Mouse (Mus musculus): ENCODE data around the gene Gstp1.

- TF ChIP-seq CTCF (IDR thresholded peaks at IDR 0.05; ENCODE audit: low read depth, low read length) (peak; percentile 26; the same call in 1 of the 2 replicates), POLR2A (IDR thresholded peaks at IDR 0.05; ENCODE audit: extremely low read depth, insufficient read depth, low read length) (no peak)
Measured at GRCm38 (mm10) chr19:4051016-4051415, 13.2 kb upstream of the Gstp1 start.

Measured in liver, adult 2 months (tissue).